Mouse (Mus musculus) liver, adult 2 months (tissue): ENCODE measurements around the gene Shq1.

ENCODE experiments used
- CTCF ChIP-seq: fragments of 200-500 bp; IDR thresholded peaks from 2 replicates; pipeline ENCODE4 v1.5.1; 2011; ENCODE audit warnings: low read depth, low read length, control low read depth
- POLR2A ChIP-seq: fragments of 200-500 bp; IDR thresholded peaks from 2 replicates; pipeline ENCODE4 v1.6.1; 2011; ENCODE audit warnings: low read length, control low read depth; ENCODE audit not compliant: insufficient read depth; ENCODE audit errors: extremely low read depth

GRCm38 (mm10) chr6:100527161-100527560 is 143.8 kb downstream of the Shq1 start:
- TF ChIP-seq CTCF = no peak
- TF ChIP-seq POLR2A = no peak
